Mouse (Mus musculus): ENCODE measurements around the gene Orc5. TPM values are rescaled to one million over a fixed set of nuclear protein-coding genes. Genes with fewer than 3 reads are reported as not detected.
"Not testable (repeated sequence)": the region's sequence is repeated elsewhere in the genome, so short reads cannot be mapped to it uniquely, and the experiment has no call there.

Gene Orc5
- total and polyA plus RNA-seq, 3 experiments = 27.4 to 76.5 (median 47.8) TPM

DNA sequence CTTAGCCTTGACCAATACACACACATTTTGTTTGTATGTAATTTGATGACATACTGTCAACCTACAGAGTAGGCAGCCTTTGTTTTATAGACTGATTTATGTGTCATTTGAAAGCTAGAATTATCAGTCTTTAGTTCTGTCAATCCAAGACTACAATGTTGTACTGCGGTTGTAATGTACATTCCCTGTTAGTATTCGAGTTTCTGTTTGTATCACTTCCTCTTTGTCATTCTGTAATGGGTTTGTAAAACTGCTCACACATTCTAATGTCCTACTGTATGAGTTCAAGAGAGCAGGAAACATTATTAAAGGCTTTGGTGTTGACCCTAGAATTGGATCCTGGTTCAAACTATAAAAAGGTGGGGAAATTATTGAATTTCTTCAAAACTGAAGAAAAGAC lies 30.5 kb downstream of the Orc5 start (continued):
- no peak for TF ChIP-seq SMC3 (IDR thresholded peaks at IDR 0.05; ENCODE audit: low read depth, low read length)
- peak; percentile 70 for TF ChIP-seq JUND (conservative IDR thresholded peaks at IDR 0.05; ENCODE audit: low read depth, low read length)
- no peak for TF ChIP-seq RCOR1 (conservative IDR thresholded peaks at IDR 0.05; ENCODE audit: low read depth, low read length)
- TF ChIP-seq ZNF384 (IDR thresholded peaks at IDR 0.05; ENCODE audit: low read depth, low read length) = no peak
- TF ChIP-seq POLR2A (IDR thresholded peaks at IDR 0.05; ENCODE audit: low read depth, low read length) = no peak
- no peak for TF ChIP-seq E2F4 (IDR thresholded peaks at IDR 0.05; ENCODE audit: insufficient replicate concordance, low read depth, low read length)
- no peak for TF ChIP-seq MYC (IDR thresholded peaks at IDR 0.05; ENCODE audit: low read depth, low read length)
- no peak for TF ChIP-seq BHLHE40 (IDR thresholded peaks at IDR 0.05; ENCODE audit: low read depth, low read length)
- TF ChIP-seq TBP (conservative IDR thresholded peaks at IDR 0.05; ENCODE audit: low read depth, low read length) = no peak
- TF ChIP-seq JUN (IDR thresholded peaks at IDR 0.05; ENCODE audit: insufficient read depth, low read depth, low read length) = peak; percentile 8; the same call in 1 of the 2 replicates
- TF ChIP-seq TCF12 (IDR thresholded peaks at IDR 0.05; ENCODE audit: low read depth, low read length) = no peak

GRCm38 (mm10) chr5:22515745-22516144 lies 34.5 kb downstream of the Orc5 start:
- H3K9ac ChIP-seq (ENCODE audit: insufficient read depth, low read depth); H3K4me2 ChIP-seq (ENCODE audit: insufficient read depth, low read depth, poor library complexity, severe bottlenecking); in situ Hi-C loops (cut with MboI; ENCODE audit: low pct_ligation_motif_present, low pct_unique_long_range_greater_than_20kb, low sequenced_read_pairs); H3K79me2 ChIP-seq (replicated peaks; ENCODE audit: control insufficient read depth, extremely low read depth, insufficient read depth, poor library complexity, severe bottlenecking); H3K27me3 ChIP-seq (replicated peaks); dilution Hi-C loops (cut with MboI; ENCODE audit: extremely low pct_ligation_motif_present, extremely low pct_unique_long_range_greater_than_20kb, low sequenced_read_pairs); H3K4me3 ChIP-seq (replicated peaks in 1 of 3; ENCODE audit: low read depth in 2 of 3, low read length in 2 of 3, poor library complexity in 1 of 3); H3K27ac ChIP-seq (ENCODE audit: insufficient read depth, low read depth); H3K9me3 ChIP-seq (replicated peaks; ENCODE audit: low read length): not testable (repeated sequence)
- TF ChIP-seq RAD21 (IDR thresholded peaks at IDR 0.05; ENCODE audit: low read depth, low read length) (peak; percentile 47), CTCF (conservative IDR thresholded peaks at IDR 0.05 in 1 of 2, IDR thresholded peaks at IDR 0.05 in 1 of 2; ENCODE audit: low read depth in 2 of 2, low read length in 2 of 2) (peak in 1 of 2 experiments; percentile 53; a peak in 2 of 4 replicates)
- DNase-seq (ENCODE audit: extremely low read depth) = peak; percentile 9
- Histone ChIP-seq H3K36me3 (replicated peaks in 1 of 2; ENCODE audit: control insufficient read depth in 1 of 2, insufficient read depth in 1 of 2, low read length in 1 of 2) (peaks cover 11 to 46% of the 10 kb centered on the region in 2 experiments), H3K4me1 (ENCODE audit: control insufficient read depth in 1 of 2, insufficient read depth in 2 of 2) (peaks cover 5 to 16% of the 10 kb centered on the region in 2 experiments)

GRCm38 (mm10) chr5:22514231-22514630 lies 36.0 kb downstream of the Orc5 start:
- H3K79me2 ChIP-seq (replicated peaks; ENCODE audit: control insufficient read depth, extremely low read depth, insufficient read depth, poor library complexity, severe bottlenecking); in situ Hi-C loops (cut with MboI; ENCODE audit: low pct_ligation_motif_present, low pct_unique_long_range_greater_than_20kb, low sequenced_read_pairs); H3K4me2 ChIP-seq (ENCODE audit: insufficient read depth, low read depth, poor library complexity, severe bottlenecking); H3K27ac ChIP-seq (ENCODE audit: insufficient read depth, low read depth); H3K9me3 ChIP-seq (replicated peaks; ENCODE audit: low read length); H3K27me3 ChIP-seq (replicated peaks); DNase-seq (ENCODE audit: extremely low read depth); H3K9ac ChIP-seq (ENCODE audit: insufficient read depth, low read depth); H3K4me3 ChIP-seq (replicated peaks in 1 of 3; ENCODE audit: low read depth in 2 of 3, low read length in 2 of 3, poor library complexity in 1 of 3); H3K4me1 ChIP-seq (ENCODE audit: control insufficient read depth in 1 of 2, insufficient read depth in 2 of 2); dilution Hi-C loops (cut with MboI; ENCODE audit: extremely low pct_ligation_motif_present, extremely low pct_unique_long_range_greater_than_20kb, low sequenced_read_pairs): not testable (repeated sequence)
- H3K36me3 ChIP-seq (replicated peaks in 1 of 2; ENCODE audit: control insufficient read depth in 1 of 2, insufficient read depth in 1 of 2, low read length in 1 of 2) = peaks cover 8 to 43% of the 10 kb centered on the region in 2 experiments

GRCm38 (mm10) chr5:22512579-22512978 lies 37.6 kb downstream of the Orc5 start:
- peaks cover 10 to 46% of the 10 kb centered on the region in 2 experiments for H3K36me3 ChIP-seq (replicated peaks in 1 of 2; ENCODE audit: control insufficient read depth in 1 of 2, insufficient read depth in 1 of 2, low read length in 1 of 2)
- in situ Hi-C loops (cut with MboI; ENCODE audit: low pct_ligation_motif_present, low pct_unique_long_range_greater_than_20kb, low sequenced_read_pairs); H3K27ac ChIP-seq (ENCODE audit: insufficient read depth, low read depth); H3K4me1 ChIP-seq (ENCODE audit: control insufficient read depth in 1 of 2, insufficient read depth in 2 of 2); H3K4me3 ChIP-seq (replicated peaks in 1 of 3; ENCODE audit: low read depth in 2 of 3, low read length in 2 of 3, poor library complexity in 1 of 3); DNase-seq (ENCODE audit: extremely low read depth); H3K27me3 ChIP-seq (replicated peaks); H3K9ac ChIP-seq (ENCODE audit: insufficient read depth, low read depth); H3K79me2 ChIP-seq (replicated peaks; ENCODE audit: control insufficient read depth, extremely low read depth, insufficient read depth, poor library complexity, severe bottlenecking); H3K4me2 ChIP-seq (ENCODE audit: insufficient read depth, low read depth, poor library complexity, severe bottlenecking); H3K9me3 ChIP-seq (replicated peaks; ENCODE audit: low read length); dilution Hi-C loops (cut with MboI; ENCODE audit: extremely low pct_ligation_motif_present, extremely low pct_unique_long_range_greater_than_20kb, low sequenced_read_pairs): not testable (repeated sequence)

All from CH12.LX (cell line).